Mouse (Mus musculus): ENCODE data around the gene Ccdc66. TPM values are rescaled to one million over a fixed set of nuclear protein-coding genes. Genes with fewer than 3 reads are reported as not detected.

Ccdc66 gene
- polyA plus RNA-seq, 1 experiment from 2014 or later = 17.4 TPM

- Histone ChIP-seq H3K36me3 (peaks cover 35% of the 10 kb centered on the region), H3K4me3 (replicated peaks) (no peak overlapping the region), H3K4me1 (replicated peaks) (no peaks in the 10 kb centered on the region), H3K27ac (no peak overlapping the region), H3K27me3 (no peaks in the 10 kb centered on the region), H3K4me2 (replicated peaks) (no peak overlapping the region), H3K9me3 (peaks cover 2% of the 10 kb centered on the region; the same call in 1 of the 2 replicates), H3K9ac (replicated peaks) (no peak overlapping the region)
- ATAC-seq = no peak
- 98% methylated on average over 1 of the region's 1 CpGs for WGBS
These were observed 72.1 kb downstream of the Ccdc66 start for GRCm38 (mm10) chr14:27436116-27436515.

DNA sequence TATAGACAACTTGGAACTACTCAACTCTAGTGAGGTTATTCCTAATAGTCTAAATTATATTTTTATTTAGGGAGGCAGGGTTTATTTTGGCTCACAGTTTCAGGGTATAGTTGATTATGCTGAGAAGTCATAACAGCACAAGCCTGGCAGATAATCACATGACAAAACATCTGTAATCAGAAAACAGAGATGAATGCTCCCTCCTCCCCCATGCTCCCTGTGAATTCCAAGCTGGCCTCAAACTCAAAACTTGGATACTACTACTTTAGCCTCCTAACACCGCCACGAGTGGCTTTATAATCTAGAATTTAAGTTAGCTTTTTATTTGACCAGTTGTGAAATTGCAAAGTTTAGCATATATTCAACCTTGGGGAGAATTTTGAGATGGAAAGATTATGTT, 76.2 kb downstream of the Ccdc66 start:
- no peak overlapping the region for H3K4me2 ChIP-seq (replicated peaks)
- H3K4me3 ChIP-seq (replicated peaks) = no peak overlapping the region
- peaks cover 30% of the 10 kb centered on the region for H3K36me3 ChIP-seq
- no peak overlapping the region for H3K9ac ChIP-seq (replicated peaks)
- no peaks in the 10 kb centered on the region for H3K27me3 ChIP-seq
- ATAC-seq = no peak
- peaks cover 12% of the 10 kb centered on the region; the same call in 1 of the 2 replicates for H3K9me3 ChIP-seq
- no peak overlapping the region for H3K27ac ChIP-seq
- 96% methylated on average over 2 of the region's 2 CpGs for WGBS
- peaks cover 7% of the 10 kb centered on the region for H3K4me1 ChIP-seq (replicated peaks)

Other genes with a start within 250 kb of the Ccdc66 start
- 18.5 and 19.1 TPM in 2 replicates for gene Fam208a, start 79.6 kb downstream of the Ccdc66 start, polyA plus RNA-seq (2015; fragmentation: Nextera tagmentation; extraction: Ambion mirVana)
- 75.0 and 79.0 TPM in 2 replicates for gene Erc2, start 114.0 kb upstream of the Ccdc66 start, polyA plus RNA-seq (2015; fragmentation: Nextera tagmentation; extraction: Ambion mirVana)